Mouse (Mus musculus) B cell, adult 67 days (primary cell): ENCODE data around the gene Pofut2. TPM values are rescaled to one million over a fixed set of nuclear protein-coding genes. Genes with fewer than 3 reads are reported as not detected.

ENCODE experiments used
- total RNA-seq, 2 experiments: library from RNA; stranded (reverse); gene quantifications; 4 replicates each; pipeline ENCODE4 v1.2.4; 2023

Gene Pofut2
- 10 to 100 TPM; 36.4 to 38.3 TPM for total RNA-seq

DNA sequence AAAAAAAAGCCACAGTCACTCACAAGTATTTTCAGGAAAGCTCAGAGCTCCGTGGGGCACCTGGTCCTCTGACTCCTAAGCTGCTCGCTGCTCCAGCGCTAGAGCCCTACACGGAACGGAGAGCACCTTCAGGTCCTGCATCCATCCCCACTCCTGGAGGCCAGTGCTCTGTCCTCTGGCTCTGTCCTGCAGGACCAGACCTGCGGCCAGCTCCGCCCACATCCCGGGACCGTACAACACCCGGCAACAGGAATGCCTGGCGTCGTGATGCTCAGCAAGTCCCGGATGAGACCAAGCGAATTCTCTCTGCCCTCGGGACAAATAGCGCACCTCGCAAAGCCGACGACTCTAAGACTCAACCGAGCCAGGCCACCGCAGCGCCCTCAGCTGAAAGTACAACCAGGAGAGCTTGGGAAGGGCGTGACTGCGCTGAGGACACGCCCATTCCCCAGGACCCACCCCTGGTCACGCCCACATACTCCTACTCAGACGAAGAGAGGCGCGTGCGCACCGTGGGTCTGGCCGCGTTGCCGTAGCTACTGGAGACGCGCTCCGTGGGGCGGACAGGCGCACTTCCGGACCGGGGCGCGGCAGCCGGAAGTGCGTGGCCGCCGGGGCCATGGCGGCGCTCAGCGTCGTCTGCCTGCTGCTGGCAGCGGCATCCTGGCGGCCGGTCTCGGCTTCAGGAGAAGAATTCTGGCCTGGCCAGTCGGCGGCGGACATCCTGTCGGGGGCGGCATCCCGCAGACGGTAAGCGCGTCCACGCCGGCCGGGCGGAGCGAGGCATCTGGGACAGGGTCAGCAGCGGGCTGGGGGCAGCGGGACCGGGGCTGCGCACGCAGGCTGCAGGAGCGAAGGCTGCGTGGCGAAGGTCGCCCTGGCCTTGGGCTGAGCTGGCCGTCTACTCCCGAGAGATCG, at the start of gene Pofut2:
Gene Pofut2, plus strand, starts transcription at position 515 of the 918 bp plus-strand sequence.

Other genes with a start within 250 kb of the Pofut2 start
- gene Slc19a1, start 227.0 kb upstream of the Pofut2 start, total RNA-seq = 10 to 100 TPM; 18.2 to 21.8 TPM
- not detected for gene Col18a1, start 92.7 kb upstream of the Pofut2 start, total RNA-seq
- 1 to 10 TPM; 2.1 to 2.6 TPM for gene Adarb1, start 159.1 kb downstream of the Pofut2 start, total RNA-seq